Mouse (Mus musculus) heart, adult 18-20 months (tissue): Measurements from ENCODE around the gene Tas2r131. TPM values are rescaled to one million over a fixed set of nuclear protein-coding genes. Genes with fewer than 3 reads are reported as not detected.
"Not testable (repeated sequence)": the region's sequence is repeated elsewhere in the genome, so short reads cannot be mapped to it uniquely, and the experiment has no call there.

ENCODE experiments used
- DNase-seq, 2 experiments: peaks; one replicate each; pipeline ENCODE4 v3.0.0; 2021 to 2022; ENCODE audit warnings: mixed read lengths in 1 of 2
- long read RNA-seq, 2 experiments: library from polyadenylated mRNA; stranded (forward); transcript quantifications; one replicate each; pipeline ENCODE4 v2.0.0; 2021
- total RNA-seq, 2 experiments: library from RNA; stranded (reverse); gene quantifications; 2 replicates each; pipeline ENCODE4 v1.2.3; 2021

The Tas2r131 gene
- not detected for total RNA-seq
- long read RNA-seq, experiment 1 = 0 reads
- long read RNA-seq, experiment 2 = 0 reads

DNA sequence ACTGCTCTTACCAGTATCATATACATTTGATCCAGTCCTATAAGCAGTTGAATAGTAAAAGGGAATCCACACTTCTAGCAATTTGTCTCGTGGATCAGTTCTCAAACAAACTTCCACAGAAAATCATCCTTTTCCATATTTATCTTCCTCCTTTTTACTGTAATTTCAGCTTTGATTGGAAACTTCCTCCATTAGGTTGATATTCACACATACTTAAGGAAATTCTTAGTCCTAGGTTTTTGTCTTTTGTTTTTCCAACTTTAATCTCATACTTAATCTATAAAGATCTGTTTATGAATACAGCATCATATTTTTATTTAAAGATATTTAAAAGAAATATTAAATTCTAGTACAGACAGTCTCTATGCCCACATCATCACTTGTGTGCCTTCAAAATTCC, at the start of gene Tas2r131:
TSS of gene Tas2r131 (minus strand) at position 101 of the 400 bp plus-strand sequence.
- DNase-seq = no peak

DNA sequence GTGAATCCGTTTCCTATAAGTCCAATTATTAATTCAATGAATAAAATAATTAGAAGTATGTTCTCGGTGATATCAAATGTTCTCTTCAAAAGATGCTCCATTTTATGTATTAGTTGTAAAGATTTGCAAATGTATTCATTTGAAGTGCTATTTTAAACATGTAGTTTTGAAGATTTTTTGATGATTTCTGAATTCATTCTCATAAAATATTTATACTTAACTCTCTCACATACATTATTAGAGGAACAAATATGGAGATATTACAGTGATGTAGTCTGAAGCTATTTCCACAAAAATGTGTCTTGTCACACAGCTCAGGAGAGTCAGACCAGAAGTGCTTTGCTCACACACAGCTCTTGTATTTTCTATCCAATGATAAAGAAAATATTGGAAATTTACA, 23.1 kb upstream of the Tas2r131 start, which contains the start of gene Tas2r109:
TSS of gene Tas2r109 (minus strand) at position 101 of the 400 bp plus-strand sequence.
- DNase-seq = no peak

DNA sequence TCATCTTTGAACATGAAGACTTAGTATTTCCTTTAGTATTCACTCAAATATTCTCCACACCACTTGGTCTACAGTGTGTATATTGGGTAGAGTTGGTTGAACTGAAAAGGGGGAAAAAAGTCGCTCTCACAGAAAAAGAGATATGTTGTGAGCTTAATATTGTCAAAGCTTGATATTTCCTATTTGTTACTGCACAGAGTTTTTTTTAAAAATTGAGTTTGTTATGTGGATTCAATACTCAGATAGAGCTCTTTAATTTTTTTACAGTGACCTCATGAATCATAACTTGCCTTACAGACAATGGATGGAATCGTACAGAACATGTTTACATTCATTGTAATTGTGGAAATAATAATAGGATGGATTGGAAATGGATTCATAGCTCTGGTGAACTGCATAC, 6.9 kb downstream of the Tas2r131 start, which contains the start of gene Tas2r129:
TSS of gene Tas2r129 (plus strand) at position 301 of the 400 bp plus-strand sequence.
- DNase-seq = no peak

DNA sequence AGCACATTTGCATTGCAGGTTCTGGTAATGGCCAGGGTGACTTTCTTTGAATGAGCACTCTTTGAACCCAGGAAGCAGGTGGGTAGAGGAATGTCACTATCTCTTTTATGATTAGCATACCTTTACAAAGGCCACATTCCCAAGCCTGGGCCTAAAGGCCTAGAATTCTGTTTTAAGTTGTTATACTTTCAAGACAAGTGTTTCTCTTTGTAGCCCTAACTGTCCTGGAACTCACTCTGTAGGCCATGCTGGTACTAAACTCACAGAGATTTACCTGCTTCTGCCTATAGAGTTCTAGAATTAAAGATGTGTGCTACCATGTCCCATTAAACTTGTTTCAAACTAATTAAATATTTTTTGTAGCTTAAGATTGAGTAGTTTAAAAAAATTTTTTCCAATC, 16.3 kb downstream of the Tas2r131 start:
- DNase-seq = not testable (repeated sequence)

DNA sequence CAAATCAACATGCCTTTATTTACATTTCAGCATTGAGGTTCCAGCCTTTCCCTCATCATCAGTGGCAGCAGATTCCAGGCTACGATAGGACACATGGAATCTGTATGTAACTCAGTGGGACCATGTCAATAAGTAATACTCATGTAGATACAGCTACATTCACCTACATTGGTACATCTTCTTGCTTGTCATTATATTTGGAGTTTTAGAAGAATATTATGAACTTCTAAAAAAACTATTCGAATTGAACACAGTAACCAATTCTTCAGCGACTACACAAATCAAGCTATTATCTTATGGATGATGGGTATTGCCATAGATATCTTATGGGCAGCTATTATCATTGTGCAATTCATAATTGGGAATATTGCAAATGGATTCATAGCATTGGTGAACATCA, 48.4 kb downstream of the Tas2r131 start, which contains the start of gene Tas2r125:
TSS of gene Tas2r125 (plus strand) at position 301 of the 400 bp plus-strand sequence.
- DNase-seq = no peak

Other genes starting within 250 kb of the Tas2r131 start
- not detected for gene Tas2r122, start 246.0 kb downstream of the Tas2r131 start, total RNA-seq
- gene Tas2r115, start 219.9 kb downstream of the Tas2r131 start, total RNA-seq = not detected
- not detected for gene Tas2r124, start 203.2 kb downstream of the Tas2r131 start, total RNA-seq
- gene Tas2r102, start 195.8 kb downstream of the Tas2r131 start, total RNA-seq = not detected
- gene Tas2r136, start 179.8 kb downstream of the Tas2r131 start, total RNA-seq = not detected
- gene Tas2r117, start 155.1 kb downstream of the Tas2r131 start, total RNA-seq = not detected
- not detected for gene Tas2r123, start 110.8 kb downstream of the Tas2r131 start, total RNA-seq
- not detected for gene Tas2r116, start 102.5 kb downstream of the Tas2r131 start, total RNA-seq
- gene Tas2r110, start 89.9 kb downstream of the Tas2r131 start, total RNA-seq = not detected
- not detected for gene Tas2r113, start 64.9 kb downstream of the Tas2r131 start, total RNA-seq
- gene Tas2r125, start 48.3 kb downstream of the Tas2r131 start, total RNA-seq = not detected
- not detected for gene Tas2r129, start 6.8 kb downstream of the Tas2r131 start, total RNA-seq
- not detected for gene Tas2r109, start 23.0 kb upstream of the Tas2r131 start, total RNA-seq
- gene Tas2r103, start 79.2 kb upstream of the Tas2r131 start, total RNA-seq = not detected
- gene Tas2r140, start 97.9 kb upstream of the Tas2r131 start, total RNA-seq = not detected
- 10 to 100 TPM; 69.4 to 72.8 TPM for gene Smim10l1, start 147.0 kb upstream of the Tas2r131 start, total RNA-seq